Mouse (Mus musculus): ENCODE data around the gene Timeless.

The Timeless gene

GRCm38 (mm10) chr10:128298243-128298642 lies 66.4 kb downstream of the Timeless start:
- DNase-seq = no peak

GRCm38 (mm10) chr10:128298702-128299171 lies 66.9 kb downstream of the Timeless start, which contains the start of gene Il23a:
Gene Il23a (minus strand): TSS chr10:128298752.
- no peak for DNase-seq

GRCm38 (mm10) chr10:128302357-128302756 lies 70.5 kb downstream of the Timeless start:
- DNase-seq = no peak
